Mouse (Mus musculus) gastrocnemius, postnatal 25 days (tissue): Measurements from ENCODE around the gene Olfr1378. TPM values are rescaled to one million over a fixed set of nuclear protein-coding genes. Genes with fewer than 3 reads are reported as not detected.

Source experiments
- DNase-seq: peaks from one replicate; pipeline ENCODE4 v3.0.0; 2022
- long read RNA-seq, 2 experiments: library from polyadenylated mRNA; stranded (forward); transcript quantifications; one replicate each; pipeline ENCODE4 v2.0.0; 2021
- total RNA-seq, 2 experiments: library from RNA; stranded (reverse); gene quantifications; 1 replicate in 1 of 2; 2 replicates in 1 of 2; pipeline ENCODE4 v1.2.3; 2021

The Olfr1378 gene
- not detected for total RNA-seq
- long read RNA-seq, experiment 1 = 0 reads
- long read RNA-seq, experiment 2 = 0 reads

DNA sequence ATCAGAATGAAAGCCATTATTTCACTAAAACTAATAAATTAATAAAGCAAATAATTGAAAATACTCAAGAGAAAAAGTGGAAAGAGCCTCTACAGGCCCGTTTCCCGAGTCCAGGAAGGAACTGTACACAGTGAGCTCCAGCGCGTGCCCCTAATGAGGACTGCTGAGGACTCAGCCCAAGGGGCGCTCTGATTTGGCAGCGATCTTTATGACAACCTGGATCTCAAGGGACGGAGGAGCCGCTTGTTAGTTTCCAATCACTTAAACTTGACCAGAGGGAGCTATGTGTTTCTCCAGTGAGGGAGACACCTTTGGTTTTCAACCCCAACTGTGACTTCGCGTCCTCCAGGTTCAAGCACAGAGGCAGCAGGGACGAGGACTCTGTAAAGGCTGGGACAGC lies at the start of gene Olfr1378:
Olfr1378 (plus strand) TSS at position 301 of the 400 bp plus-strand sequence.
- no peak for DNase-seq

DNA sequence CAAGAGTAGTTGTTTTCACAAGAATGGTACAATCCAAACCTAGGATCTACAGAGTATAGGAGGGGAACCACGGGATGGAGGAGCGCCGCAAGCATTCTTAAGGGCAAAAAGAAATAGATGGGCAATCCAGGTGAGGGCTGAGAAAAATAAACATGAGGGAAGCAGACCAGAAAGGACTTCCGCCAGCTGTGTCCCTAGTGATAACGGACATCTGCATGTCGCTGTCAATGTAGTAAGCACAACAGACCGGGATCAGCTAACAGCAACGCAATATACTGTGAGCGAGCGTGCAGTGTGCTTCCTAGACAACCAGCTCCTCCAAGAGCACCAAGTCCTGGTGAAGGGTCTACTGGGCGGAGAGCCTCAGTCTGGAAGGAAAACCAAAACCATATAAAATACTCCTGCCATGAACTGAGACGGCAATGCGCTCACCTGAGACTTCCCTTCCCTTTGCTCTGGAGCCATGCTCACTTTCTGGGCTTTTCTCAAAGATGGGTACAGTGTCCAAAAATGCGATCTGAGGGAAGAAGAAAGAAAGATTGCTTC lies 35.8 kb upstream of the Olfr1378 start:
- DNase-seq = no peak

GRCm38 (mm10) chr11:50931021-50931420 lies 35.3 kb upstream of the Olfr1378 start:
- no peak for DNase-seq

DNA sequence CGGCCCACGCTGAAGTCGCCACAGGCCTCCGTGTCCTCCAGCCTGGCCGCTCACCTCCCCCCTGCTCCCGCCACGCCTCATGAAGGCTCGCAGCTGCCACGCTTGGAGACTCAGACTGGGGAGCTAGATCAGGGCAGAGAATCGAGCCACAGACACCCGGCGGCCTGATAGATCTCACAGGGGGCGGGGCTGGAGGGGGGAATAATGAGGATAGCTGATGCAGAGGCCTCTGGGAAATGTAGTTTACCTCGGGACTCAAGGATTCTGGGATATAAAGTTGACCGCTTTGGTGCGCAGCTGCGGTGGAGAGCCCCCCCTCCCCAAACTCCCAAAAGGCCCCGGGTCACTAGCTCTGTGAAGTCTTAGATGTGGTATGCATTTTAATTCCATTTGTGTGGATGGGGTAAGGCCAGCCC lies 34.9 kb upstream of the Olfr1378 start, which contains the start of gene Zfp354b:
Zfp354b (minus strand) TSS at position 183 of the 416 bp plus-strand sequence.
- peak; percentile 81 for DNase-seq

GRCm38 (mm10) chr11:50932040-50932439 lies 34.3 kb upstream of the Olfr1378 start:
- no peak for DNase-seq

- DNase-seq = no peak
Observed at GRCm38 (mm10) chr11:50938435-50938834, 27.9 kb upstream of the Olfr1378 start.

- no peak for DNase-seq
Observed at GRCm38 (mm10) chr11:50939621-50940366, 26.5 kb upstream of the Olfr1378 start.

DNA sequence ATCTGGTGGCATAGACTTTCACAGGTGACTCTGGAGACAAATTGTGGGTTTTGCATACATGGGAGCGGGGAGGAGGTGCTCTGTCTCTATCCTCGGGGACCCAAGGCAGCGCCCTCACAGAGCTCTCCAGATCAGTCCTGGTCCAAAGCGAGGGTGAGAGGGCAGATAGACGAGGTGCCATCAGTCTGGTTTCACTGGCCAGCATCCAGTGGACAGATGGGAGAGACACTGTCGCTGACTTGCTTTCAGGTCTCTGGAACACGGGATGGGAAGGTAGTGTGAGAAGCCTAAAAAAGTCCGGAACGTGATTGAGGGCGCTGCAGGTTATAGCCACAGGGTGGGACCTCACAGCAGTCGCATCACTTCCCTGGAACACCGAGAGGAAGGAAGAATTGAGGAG lies 23.9 kb upstream of the Olfr1378 start:
- DNase-seq = no peak

- DNase-seq = no peak
Observed at GRCm38 (mm10) chr11:50943506-50943905, 22.8 kb upstream of the Olfr1378 start, which contains the start of gene 4933414I15Rik. TSS of gene 4933414I15Rik (minus strand) at chr11:50943765.

DNA sequence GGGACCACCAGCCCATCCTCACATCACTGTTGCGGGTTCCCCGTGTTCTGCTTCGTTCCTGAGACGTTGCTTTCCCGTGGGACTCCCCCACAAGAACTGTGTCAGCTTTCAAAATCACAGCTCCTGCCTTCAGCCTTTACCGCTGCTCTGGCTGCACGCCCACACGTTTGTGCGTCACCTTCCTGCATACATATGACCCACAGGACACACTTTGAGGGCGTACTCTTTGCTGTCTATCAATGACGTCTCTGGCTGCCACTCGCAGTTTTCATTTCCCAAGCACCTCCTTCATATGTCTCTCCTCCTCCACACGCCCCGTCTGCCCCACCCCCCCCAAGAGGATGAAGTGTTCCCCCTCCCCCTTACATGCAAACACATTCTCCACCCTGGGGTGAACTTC lies 14.0 kb upstream of the Olfr1378 start:
- no peak for DNase-seq

DNA sequence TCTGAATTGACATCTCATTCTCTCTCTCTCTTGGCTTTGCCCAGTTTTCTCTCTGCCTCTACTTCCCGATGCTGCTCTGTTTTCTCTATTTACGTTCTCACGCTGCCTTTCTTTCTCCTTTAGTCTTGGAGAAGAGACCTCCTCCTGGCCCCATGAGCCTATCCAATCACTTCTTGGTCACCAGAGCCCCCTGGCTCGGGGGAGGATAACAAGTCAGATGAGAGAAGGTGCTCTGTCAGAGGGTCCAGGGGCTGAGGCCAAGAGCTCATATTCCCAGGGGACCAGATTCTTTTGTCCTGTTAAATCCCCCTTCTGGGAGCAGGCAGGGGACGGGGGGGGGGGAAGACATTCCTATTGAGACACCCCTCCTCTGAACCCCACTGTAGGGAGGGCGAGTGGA lies 12.7 kb upstream of the Olfr1378 start, which contains the start of gene Prop1:
Prop1 (minus strand) TSS at position 101 of the 400 bp plus-strand sequence.
- DNase-seq = no peak

GRCm38 (mm10) chr11:50964886-50965285 lies 1.4 kb upstream of the Olfr1378 start:
- no peak for DNase-seq

GRCm38 (mm10) chr11:50977216-50977615 lies 10.9 kb downstream of the Olfr1378 start:
- DNase-seq = no peak

- DNase-seq = no peak
Observed at GRCm38 (mm10) chr11:50981667-50982066, 15.3 kb downstream of the Olfr1378 start, which contains the start of gene Olfr1377. TSS of gene Olfr1377 (plus strand) at chr11:50981967.

DNA sequence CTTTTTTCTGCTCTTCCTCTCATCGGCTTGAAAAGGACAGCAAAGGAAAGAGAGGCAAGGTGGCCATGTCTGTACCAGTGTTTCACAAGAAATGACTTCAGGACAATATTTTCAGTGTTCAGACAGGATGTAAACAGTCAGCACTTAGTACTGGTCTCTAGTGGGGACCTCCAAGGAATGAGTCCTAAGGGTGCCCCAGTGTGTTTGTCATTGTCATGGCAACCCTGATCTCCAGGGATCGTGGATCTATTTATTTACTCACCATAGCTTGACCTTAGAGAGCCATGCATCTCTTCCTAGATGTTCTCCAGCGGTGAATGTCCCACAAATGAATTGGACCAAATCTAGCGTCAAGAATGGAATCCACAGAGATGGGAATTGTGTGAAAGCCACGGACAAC lies 37.0 kb downstream of the Olfr1378 start, which contains the start of gene Olfr51:
Olfr51 (plus strand) TSS at position 301 of the 400 bp plus-strand sequence.
- DNase-seq = no peak

GRCm38 (mm10) chr11:51011821-51012220 lies 45.5 kb downstream of the Olfr1378 start:
- DNase-seq = no peak

DNA sequence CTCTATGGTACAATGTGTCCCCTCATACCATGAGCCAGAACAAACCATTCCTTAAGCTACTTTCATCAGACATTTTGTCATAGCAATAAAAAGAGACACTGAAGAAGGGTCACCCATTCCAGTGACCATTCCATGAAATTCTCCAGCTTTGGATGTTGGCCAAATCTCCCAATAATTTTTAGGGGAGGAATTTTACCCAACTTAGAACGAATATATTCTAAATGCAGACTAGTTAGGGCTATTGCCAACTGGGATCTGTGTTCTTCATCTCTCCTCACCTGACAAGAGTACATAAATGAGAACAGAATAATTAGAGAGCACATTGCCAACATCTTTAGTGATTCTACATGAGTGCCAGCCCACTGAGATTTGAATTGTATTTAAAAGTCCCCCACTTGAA lies 47.6 kb downstream of the Olfr1378 start, which contains the start of gene Olfr54:
Olfr54 (plus strand) TSS at position 301 of the 400 bp plus-strand sequence.
- DNase-seq = no peak

- no peak for DNase-seq
Observed at GRCm38 (mm10) chr11:51016341-51016740, 50.0 kb downstream of the Olfr1378 start.

Other genes starting within 250 kb of the Olfr1378 start
- 1 to 10 TPM; 4.3 to 5.0 TPM for gene Zfp354c, start 138.8 kb upstream of the Olfr1378 start, total RNA-seq
- 1 to 10 TPM; 1.6 to 1.8 TPM for gene Zfp879, start 125.0 kb upstream of the Olfr1378 start, total RNA-seq
- gene Grm6, start 115.8 kb upstream of the Olfr1378 start, total RNA-seq = not detected
- gene Zfp454, start 78.9 kb upstream of the Olfr1378 start, total RNA-seq = 1 to 10 TPM; 1.8 TPM
- gene Zfp2, start 50.4 kb upstream of the Olfr1378 start, total RNA-seq = 1 to 10 TPM; 4.5 to 5.4 TPM
- 1 to 10 TPM; 1.3 to 1.7 TPM for gene Zfp354b, start 34.9 kb upstream of the Olfr1378 start, total RNA-seq
- not detected for gene 4933414I15Rik, start 22.8 kb upstream of the Olfr1378 start, total RNA-seq
- not detected for gene Prop1, start 12.8 kb upstream of the Olfr1378 start, total RNA-seq
- not detected for gene Olfr1377, start 15.4 kb downstream of the Olfr1378 start, total RNA-seq
- gene Olfr51, start 37.1 kb downstream of the Olfr1378 start, total RNA-seq = not detected
- not detected for gene Olfr54, start 47.7 kb downstream of the Olfr1378 start, total RNA-seq
- gene Olfr1375, start 81.6 kb downstream of the Olfr1378 start, total RNA-seq = not detected
- gene Zfp354a, start 92.7 kb downstream of the Olfr1378 start, total RNA-seq = 1 to 10 TPM; 3.4 to 4.0 TPM